ENCODE assay signal across 8 mouse cellular contexts in the genomic region with DNA sequence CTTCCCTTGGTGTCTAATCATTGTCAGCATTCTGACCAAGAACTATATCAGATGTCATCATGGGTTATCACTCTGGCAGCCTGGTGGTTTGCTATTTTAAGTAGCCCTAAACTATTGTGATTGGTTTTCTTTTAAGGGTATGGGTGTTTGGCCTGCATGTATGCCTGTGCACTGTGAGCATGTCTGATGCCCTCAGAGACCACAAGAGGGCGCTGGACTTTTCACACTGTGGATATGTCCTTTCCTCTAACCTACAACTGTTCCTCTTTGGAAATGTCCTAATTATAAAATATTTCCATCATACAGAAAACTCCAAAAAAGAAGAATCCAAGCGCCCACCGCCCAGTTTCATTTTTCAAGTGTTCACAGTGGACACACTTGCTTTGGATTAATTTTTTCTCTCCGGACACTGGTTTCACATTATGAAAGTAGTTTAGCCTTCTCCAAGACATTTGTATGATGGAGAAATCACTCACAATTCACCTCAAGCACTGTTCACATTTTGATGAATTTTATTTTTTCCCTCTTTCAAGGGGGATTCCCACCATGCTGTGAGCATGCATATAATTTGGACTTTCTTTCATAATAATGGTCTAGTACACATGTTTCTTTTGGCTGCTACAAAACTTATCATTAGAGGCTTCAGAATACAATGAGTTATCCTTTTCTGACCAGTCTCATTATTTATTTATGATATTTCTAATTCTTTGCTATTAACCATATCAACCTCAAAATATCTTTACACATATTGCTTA. TPM values are rescaled to one million over a fixed set of nuclear protein-coding genes. Genes with fewer than 3 reads are reported as not detected.
A peak's percentile ranks its signal among the peaks of the same experiment; 100 is the strongest.
DNase-seq lines count a peak whose midpoint lies in the region; ATAC-seq and TF ChIP-seq lines count a peak whose summit lies in the region.

No protein-coding gene starts in this region.

- no peak overlapping the region for H3K4me2 ChIP-seq in forebrain, embryonic 15.5 days (replicated peaks)

- TF ChIP-seq POLR2A in thymus, adult 2 months (IDR thresholded peaks at IDR 0.05; ENCODE audit: control insufficient read depth, extremely low read depth, insufficient read depth, low read length, poor library complexity): no peak

- intact Hi-C loops in heart, postnatal 10 days (cut with DNase I): loop anchor here (2.0 kb wide), 1 partner anchor 112 kb away; no protein-coding TSS in a partner anchor

- H3K4me1 ChIP-seq in heart, embryonic 10.5 days: peaks cover 41% of the 10 kb centered on the region
- no peaks in the 10 kb centered on the region for H3K4me1 ChIP-seq in thymus, adult 2 months (replicated peaks; ENCODE audit: control insufficient read depth, insufficient read depth, low read length)
- H3K4me1 ChIP-seq in forebrain, embryonic 15.5 days: no peaks in the 10 kb centered on the region

- H3K9me3 ChIP-seq in heart, embryonic 10.5 days: no peaks in the 10 kb centered on the region
- H3K9me3 ChIP-seq in forebrain, embryonic 15.5 days: no peaks in the 10 kb centered on the region

- no peaks in the 10 kb centered on the region for H3K36me3 ChIP-seq in heart, embryonic 10.5 days
- H3K36me3 ChIP-seq in thymus, adult 2 months (ENCODE audit: control insufficient read depth, insufficient read depth, low read length): no peaks in the 10 kb centered on the region
- H3K36me3 ChIP-seq in splenic B cell, adult 2 months (ENCODE audit: control insufficient read depth, insufficient read depth, low read length, poor library complexity, severe bottlenecking): no peaks in the 10 kb centered on the region
- H3K36me3 ChIP-seq in forebrain, embryonic 15.5 days: no peaks in the 10 kb centered on the region

- H3K27me3 ChIP-seq in heart, embryonic 10.5 days (ENCODE audit: insufficient read depth, poor library complexity, severe bottlenecking): no peaks in the 10 kb centered on the region
- H3K27me3 ChIP-seq in thymus, adult 2 months (ENCODE audit: control insufficient read depth, insufficient read depth, low read length): no peaks in the 10 kb centered on the region
- H3K27me3 ChIP-seq in splenic B cell, adult 2 months (ENCODE audit: control insufficient read depth, insufficient read depth, low read length, poor library complexity, severe bottlenecking): no peaks in the 10 kb centered on the region
- no peaks in the 10 kb centered on the region for H3K27me3 ChIP-seq in forebrain, embryonic 15.5 days

- peak; percentile 14 to 43 for DNase-seq in heart, postnatal 10 days
- DNase-seq in heart, embryonic 10.5 days (ENCODE audit: low spot score): no peak
- peak; percentile 9 for DNase-seq in thymus, adult 2 months
- DNase-seq in thymus, adult 18-20 months: no peak
- peak; percentile 56 for DNase-seq in embryo, embryonic 10.5 days (ENCODE audit: low spot score)
- DNase-seq in splenic B cell, adult 2 months (ENCODE audit: low read depth, low spot score): peak; percentile 21
- DNase-seq in frontal cortex, postnatal 25 days (ENCODE audit: low spot score in 2 of 2): no peak

- 65% methylated on average over 4 of the region's 4 CpGs for WGBS in heart, embryonic 10.5 days
- 73% methylated on average over 4 of the region's 4 CpGs for WGBS in thymus, adult 2 months
- WGBS in forebrain, embryonic 15.5 days: 70% methylated on average over 4 of the region's 4 CpGs

- H3K9ac ChIP-seq in forebrain, embryonic 15.5 days (replicated peaks): no peak overlapping the region

- no peak for ATAC-seq in forebrain, embryonic 15.5 days (replicated peaks)

- H3K27ac ChIP-seq in heart, embryonic 10.5 days: no peak overlapping the region
- H3K27ac ChIP-seq in thymus, adult 2 months (ENCODE audit: control insufficient read depth, insufficient read depth, low read length): no peak overlapping the region
- H3K27ac ChIP-seq in forebrain, embryonic 15.5 days (replicated peaks): no peak overlapping the region

- no peak overlapping the region for H3K4me3 ChIP-seq in heart, embryonic 10.5 days
- no peak overlapping the region for H3K4me3 ChIP-seq in thymus, adult 2 months (ENCODE audit: control insufficient read depth, insufficient read depth, low read length)
- no peak overlapping the region for H3K4me3 ChIP-seq in forebrain, embryonic 15.5 days

- no peak for TF ChIP-seq CTCF in thymus, adult 2 months (IDR thresholded peaks at IDR 0.05; ENCODE audit: borderline replicate concordance, control insufficient read depth, extremely low read depth, insufficient read depth, low read length, poor library complexity)

RNA-seq across cellular contexts. Expression of a gene that starts 35.5 kb away (rescaled TPM):
- total RNA-seq in heart, postnatal 10 days (2021): 1 to 10 TPM; 9.8 to 10.0 TPM
- polyA plus RNA-seq in heart, embryonic 10.5 days (2016; fragmentation: Nextera tagmentation; extraction: Ambion mirVana): 6.4 and 9.4 TPM in 2 replicates
- 1.3 and 1.4 TPM in 2 replicates for polyA plus RNA-seq in thymus, adult 2 months (2012; rRNA removed)
- polyA plus RNA-seq in forebrain, embryonic 15.5 days (2015; fragmentation: Nextera tagmentation; extraction: Ambion mirVana): 28.6 and 33.3 TPM in 2 replicates

Comparison
In these comparisons a context has a peak if more than half of its experiments do, and no peak if none do; other contexts are left out.
1. DNase-seq: peak in heart, postnatal 10 days (2 of 2), thymus, adult 2 months (single experiment), embryo, embryonic 10.5 days (single experiment) and splenic B cell, adult 2 months (single experiment); none in heart, embryonic 10.5 days (single experiment), thymus, adult 18-20 months (0 of 2) and frontal cortex, postnatal 25 days (0 of 2).